Mouse (Mus musculus) erythroblast, embryonic 14.5 days (primary cell): ENCODE measurements around the gene Hsf2bp.

Experiments
- GATA1 ChIP-seq: IDR thresholded peaks from 2 replicates; pipeline ENCODE4 v1.6.1; 2012; ENCODE audit warnings: low read length, inconsistent platforms, mixed read lengths
- TAL1 ChIP-seq: IDR thresholded peaks from 3 replicates; pipeline ENCODE4 v1.6.1; 2012; ENCODE audit warnings: low read length, inconsistent platforms, mixed read lengths

DNA sequence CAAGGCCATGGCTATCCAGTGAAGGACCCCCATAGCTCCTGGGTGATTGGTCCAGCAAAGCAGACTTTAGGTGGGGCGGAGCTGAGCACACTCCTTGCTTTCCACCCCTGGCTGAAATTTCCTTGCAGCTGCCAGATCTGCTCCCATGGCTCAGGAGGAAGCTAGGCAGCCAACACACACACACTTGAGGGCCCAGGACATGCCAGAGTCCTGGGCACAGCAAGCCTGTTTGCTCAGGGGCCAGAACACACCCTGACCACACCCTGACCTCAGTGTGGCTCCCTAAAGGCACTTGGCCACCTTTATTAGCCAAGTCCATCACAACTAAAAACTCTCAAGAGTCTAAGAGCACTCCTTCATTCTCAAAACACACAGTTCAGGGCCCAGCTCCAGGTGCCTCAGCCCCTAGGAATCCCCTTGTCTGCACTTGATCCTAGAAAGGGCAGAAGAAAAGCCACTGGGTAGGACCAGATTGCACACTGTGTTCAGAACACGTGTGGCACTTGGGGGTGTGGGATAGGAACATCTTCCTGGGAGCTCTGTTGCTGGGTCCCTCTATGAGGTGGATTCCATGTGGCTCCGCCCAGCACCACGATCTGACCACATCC lies 138.9 kb downstream of the Hsf2bp start:
- no peak; the same call in 1 of the 2 replicates for TF ChIP-seq GATA1
- no peak for TF ChIP-seq TAL1
